Mouse (Mus musculus): ENCODE results near the gene Tmem120b.

GRCm38 (mm10) chr5:123103556-123103955 is 35.3 kb downstream of the Tmem120b start:
- TF ChIP-seq CTCF (IDR thresholded peaks at IDR 0.05; ENCODE audit: low read depth, low read length) (no peak), GATA1 (IDR thresholded peaks at IDR 0.05; ENCODE audit: borderline replicate concordance, low read length) (no peak), TAL1 (conservative IDR thresholded peaks at IDR 0.05; ENCODE audit: low read depth, low read length) (no peak), POLR2AphosphoS5 (IDR thresholded peaks at IDR 0.05; ENCODE audit: insufficient replicate concordance, low read depth, low read length) (no peak)

Measured in G1E (cell line).